Comparison of ENCODE assay signal across 11 mouse cellular contexts in the genomic region with DNA sequence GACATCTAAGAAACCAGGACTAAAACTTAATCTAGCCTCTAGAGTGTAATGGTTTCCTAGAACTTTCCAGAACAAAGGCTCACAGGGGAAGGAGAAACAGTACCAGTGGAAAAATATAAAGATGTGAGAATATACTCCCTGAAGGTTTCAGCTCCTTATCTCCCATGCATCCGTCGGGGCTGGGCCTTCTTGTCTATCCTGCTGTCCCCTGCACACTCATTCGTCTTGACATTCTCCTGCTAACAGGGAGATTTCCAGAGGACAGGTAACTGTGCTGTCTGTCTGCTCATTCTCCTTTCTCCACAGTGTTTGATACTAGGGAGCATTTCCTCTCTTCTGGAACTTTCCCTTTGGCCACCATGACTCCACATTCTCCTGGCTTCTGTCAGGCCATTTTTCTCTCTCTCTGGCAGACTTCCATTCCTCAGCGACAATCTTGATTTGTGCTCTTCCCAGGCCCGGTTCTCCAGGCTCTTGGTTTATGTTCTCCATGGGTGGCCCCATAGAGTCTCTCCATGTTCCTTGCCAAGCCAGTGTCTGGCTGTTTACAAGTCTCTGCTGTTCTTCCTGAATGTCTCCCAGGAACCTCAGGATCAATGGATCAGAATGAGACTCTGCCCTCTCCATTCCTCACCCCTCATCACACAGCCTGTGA. TPM values are rescaled to one million over a fixed set of nuclear protein-coding genes. Genes with fewer than 3 reads are reported as not detected.
A peak's percentile ranks its signal among the peaks of the same experiment; 100 is the strongest.
DNase-seq lines count a peak whose midpoint lies in the region; ATAC-seq and TF ChIP-seq lines count a peak whose summit lies in the region.
"Had no signal": no experiment of that assay in that cellular context is flagged by ENCODE, and none has a peak within 500 bp of the region (broad histone marks: within the 10 kb centered on the region; RNA-seq: fewer than 3 reads in every experiment).

No protein-coding gene starts in this region.

- no peak overlapping the region for H3K4me2 ChIP-seq in limb, embryonic 12.5 days
- H3K4me2 ChIP-seq in stomach, embryonic 14.5 days (replicated peaks; ENCODE audit: low read depth, low read length), result no peak overlapping the region

- no peak overlapping the region for H3K4me3 ChIP-seq in lung, adult 2 months (replicated peaks; ENCODE audit: extremely low read depth, low read depth, low read length)
- no peak overlapping the region for H3K4me3 ChIP-seq in limb, embryonic 12.5 days (replicated peaks)
- no peak overlapping the region for H3K4me3 ChIP-seq in stomach, embryonic 14.5 days (ENCODE audit: low read depth, low read length)
- H3K4me3 ChIP-seq: erythroblast, embryonic 14.5 days; myocyte had no signal

- TF ChIP-seq POLR2A in lung, adult 2 months (IDR thresholded peaks at IDR 0.05; ENCODE audit: borderline replicate concordance, extremely low read depth, low read depth, low read length), result no peak

- no peaks in the 10 kb centered on the region for H3K9me3 ChIP-seq in limb, embryonic 12.5 days
- H3K9me3 ChIP-seq in stomach, embryonic 14.5 days (ENCODE audit: control insufficient read depth, low read depth, low read length), result no peaks in the 10 kb centered on the region

- DNase-seq in cerebellum, postnatal 10 days, result peak; percentile 17 to 22
- peak; percentile 31 to 65 for DNase-seq in lung, adult 18-20 months
- DNase-seq in lung, adult 2 months, result no peak
- no peak for DNase-seq in layer of hippocampus, adult 9-10 months (ENCODE audit: low spot score)
- DNase-seq in frontal cortex, postnatal 10 days (ENCODE audit: low spot score in 2 of 2), result no peak
- DNase-seq: cerebellum, postnatal 36 days had no signal

- WGBS in lung, adult 2 months, result 45% methylated on average over 5 of the region's 5 CpGs
- 70% methylated on average over 5 of the region's 5 CpGs for WGBS in limb, embryonic 12.5 days
- WGBS in stomach, embryonic 14.5 days, result 58% methylated on average over 5 of the region's 5 CpGs

- TF ChIP-seq CTCF in lung, adult 2 months (IDR thresholded peaks at IDR 0.05; ENCODE audit: insufficient read depth, low read length), result no peak

- H3K9ac ChIP-seq in limb, embryonic 12.5 days (replicated peaks), result no peak overlapping the region
- H3K9ac ChIP-seq in stomach, embryonic 14.5 days (replicated peaks; ENCODE audit: low read depth, low read length), result no peak overlapping the region

- H3K27ac ChIP-seq in limb, embryonic 12.5 days, result peak overlapping the region; percentile 46; the same call in 1 of the 2 replicates
- peak overlapping the region; percentile 29 for H3K27ac ChIP-seq in stomach, embryonic 14.5 days (ENCODE audit: low read length)

- 0 out of 2 replicates have a peak, but pooled peaks cover 6% of the 10 kb centered on the region for H3K27me3 ChIP-seq in limb, embryonic 12.5 days
- H3K27me3 ChIP-seq in stomach, embryonic 14.5 days (ENCODE audit: control insufficient read depth, insufficient read depth, low read length), result no peaks in the 10 kb centered on the region

- ATAC-seq in cerebellum, adult (ENCODE audit: insufficient number of reproducible peaks, low FRiP score, low TSS enrichment), result no peak
- ATAC-seq in limb, embryonic 12.5 days (ENCODE audit: insufficient number of reproducible peaks, insufficient read depth, low FRiP score, low TSS enrichment, low read depth), result no peak
- peak; percentile 74; the same call in 1 of the 2 replicates for ATAC-seq in stomach, embryonic 14.5 days (ENCODE audit: insufficient number of reproducible peaks, insufficient read depth, low FRiP score, low read depth)

- H3K4me1 ChIP-seq in lung, adult 2 months (ENCODE audit: control insufficient read depth, insufficient read depth, low read length), result peaks cover 3% of the 10 kb centered on the region
- peaks cover 21% of the 10 kb centered on the region for H3K4me1 ChIP-seq in limb, embryonic 12.5 days (replicated peaks)
- H3K4me1 ChIP-seq in stomach, embryonic 14.5 days (ENCODE audit: control insufficient read depth, insufficient read depth, low read length), result peaks cover 4% of the 10 kb centered on the region; the same call in 1 of the 2 replicates

- no peaks in the 10 kb centered on the region for H3K36me3 ChIP-seq in limb, embryonic 12.5 days
- H3K36me3 ChIP-seq in stomach, embryonic 14.5 days (ENCODE audit: control insufficient read depth, insufficient read depth, low read length), result no peaks in the 10 kb centered on the region

RNA-seq across cellular contexts. Expression of a gene that starts 1.5 kb away (rescaled TPM):
- 16.9 and 19.3 TPM in 2 replicates for polyA plus RNA-seq in lung, adult 2 months (2012; rRNA removed)
- polyA plus RNA-seq in limb, embryonic 12.5 days (2016; fragmentation: Nextera tagmentation; extraction: Ambion mirVana), result 39.9 and 48.5 TPM in 2 replicates
- 8.0 and 8.2 TPM in 2 replicates for polyA plus RNA-seq in stomach, embryonic 14.5 days (2014; fragmentation: Nextera tagmentation; extraction: Ambion mirVana)
- polyA plus RNA-seq: myocyte had no signal

Comparison
In these comparisons a context has a peak if more than half of its experiments do, and no peak if none do; other contexts are left out.
1. DNase-seq: peak in cerebellum, postnatal 10 days (2 of 2) and lung, adult 18-20 months (2 of 2); none in lung, adult 2 months (single experiment), layer of hippocampus, adult 9-10 months (single experiment) and frontal cortex, postnatal 10 days (0 of 2).